Mouse (Mus musculus): ENCODE data around the gene Slc37a1.

GRCm38 (mm10) chr17:31298419-31299209 lies 12.0 kb downstream of the Slc37a1 start:
- TF ChIP-seq CTCF (IDR thresholded peaks at IDR 0.05; ENCODE audit: borderline replicate concordance, extremely low read depth, insufficient read depth, insufficient read length) (no peak), POLR2A (IDR thresholded peaks at IDR 0.05; ENCODE audit: borderline replicate concordance, extremely low read depth, insufficient read depth, insufficient read length, poor library complexity, severe bottlenecking) (no peak)

Data from brain, embryonic 14.5 days (tissue).